Mouse (Mus musculus) 416B (cell line): ENCODE measurements around the gene Cfl1.
A peak's percentile ranks its signal among the peaks of the same experiment; 100 is the strongest.

ENCODE experiments used
- DNase-seq: peaks from one replicate; pipeline ENCODE4 v3.0.0; 2011; ENCODE audit warnings: low read depth

The Cfl1 gene

DNA sequence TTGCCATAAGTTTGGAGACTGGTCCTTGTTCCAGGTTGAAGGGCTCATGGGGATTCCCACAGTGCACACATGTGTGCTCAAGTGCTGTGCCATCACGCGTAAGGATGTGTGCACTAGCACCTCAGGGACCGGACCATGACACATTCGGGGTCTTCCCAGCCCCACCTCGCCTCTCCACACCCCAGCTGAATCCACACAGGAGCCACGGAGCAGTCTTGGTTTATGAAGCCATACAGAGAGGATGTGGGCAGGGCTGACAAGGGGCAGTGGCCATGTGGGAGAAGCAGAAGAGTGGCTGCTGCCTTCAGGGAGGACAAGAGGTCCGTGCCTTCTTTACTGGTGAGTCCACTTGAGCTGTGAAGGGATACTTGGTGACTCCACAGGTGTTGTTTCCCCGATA, 25.2 kb upstream of the Cfl1 start:
- DNase-seq: no peak

DNA sequence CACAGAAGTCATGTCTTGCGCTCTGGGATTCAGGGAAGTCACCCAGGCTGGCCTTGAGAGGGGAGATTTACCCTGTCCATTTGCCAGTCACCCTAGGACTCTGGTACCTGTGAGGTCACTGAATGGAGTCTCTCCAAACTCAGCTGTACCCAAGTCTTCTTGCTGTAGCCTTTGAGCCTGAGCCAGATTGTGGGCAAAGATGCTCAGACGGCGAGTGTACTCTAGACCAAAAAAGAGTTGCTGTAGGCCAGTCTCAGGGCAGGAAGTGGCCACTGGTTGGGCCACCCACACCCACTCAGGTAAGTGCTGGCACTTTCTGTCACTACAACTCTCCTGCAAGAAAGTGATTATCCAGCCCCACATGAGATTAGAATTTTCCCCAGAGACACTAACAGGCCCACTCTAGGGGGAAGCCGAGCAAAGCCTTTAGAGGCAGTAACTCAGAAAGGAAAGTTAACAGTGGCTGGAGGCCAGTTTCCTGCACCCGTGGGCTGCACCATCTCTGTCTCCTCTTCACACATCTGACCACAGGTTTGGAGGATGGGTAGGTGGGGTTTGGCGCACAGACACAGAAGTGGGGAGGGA, 23.2 kb upstream of the Cfl1 start:
- DNase-seq: no peak

DNA sequence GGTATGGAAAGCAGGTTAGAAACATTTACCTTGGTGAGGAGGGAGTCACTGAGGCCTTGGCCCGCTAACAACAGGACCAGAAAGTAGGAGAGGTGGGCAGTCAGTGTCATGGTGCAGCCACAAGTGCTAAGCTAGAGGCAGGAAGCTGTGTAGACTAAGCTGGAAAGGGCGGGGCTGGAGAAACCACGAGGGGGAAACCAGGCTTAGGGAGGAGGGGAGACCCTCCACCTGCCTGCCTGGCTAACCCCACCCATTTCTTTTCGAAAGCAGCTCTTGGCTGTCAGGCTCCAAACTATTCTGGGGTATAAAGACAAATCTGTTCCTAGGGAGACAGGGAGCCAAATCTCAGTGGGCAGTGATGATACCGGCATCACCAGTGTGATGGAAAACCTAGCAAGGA, 21.9 kb upstream of the Cfl1 start, which contains the start of gene Ctsw:
Gene Ctsw (minus strand): TSS at position 134 of the 400 bp plus-strand sequence.
- DNase-seq: peak; percentile 47

DNA sequence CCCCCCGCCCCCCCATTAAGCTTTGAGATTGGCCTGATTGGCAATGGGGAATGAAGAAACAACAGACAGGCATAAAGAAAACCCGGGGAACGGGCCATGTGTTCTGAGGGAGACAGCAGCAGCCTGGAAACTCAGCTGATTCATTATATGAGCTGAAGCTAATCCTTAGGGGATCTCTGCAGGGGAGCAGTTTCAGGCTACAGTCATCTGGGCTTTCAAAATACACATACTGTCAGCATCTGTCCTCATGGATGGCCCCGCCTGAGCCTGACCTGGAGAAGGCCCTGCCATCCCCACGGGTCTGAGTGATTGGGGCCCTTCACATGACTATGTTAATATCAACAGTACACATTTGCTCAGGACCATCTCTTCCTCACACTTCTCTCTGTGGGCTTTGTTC, 18.4 kb upstream of the Cfl1 start:
- DNase-seq: no peak

DNA sequence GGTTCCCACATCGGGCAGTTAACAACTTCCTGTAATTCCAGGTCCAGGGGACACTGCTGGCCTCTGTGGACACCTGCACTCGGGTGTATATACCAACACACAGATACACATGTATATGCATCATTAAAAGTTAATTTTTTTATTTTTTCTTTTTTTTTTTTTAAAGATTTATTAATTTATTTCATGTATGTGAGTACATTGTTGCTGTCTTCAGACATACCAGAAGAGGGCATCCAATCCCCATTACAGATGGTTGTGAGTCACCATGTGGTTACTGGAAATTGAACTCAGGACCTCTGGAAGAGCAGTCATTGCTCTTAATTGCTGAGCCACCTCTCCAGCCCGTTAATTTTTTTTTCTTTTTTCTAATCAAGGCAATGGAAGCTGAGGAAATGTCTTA, 17.4 kb upstream of the Cfl1 start:
- peak; percentile 55 for DNase-seq

DNA sequence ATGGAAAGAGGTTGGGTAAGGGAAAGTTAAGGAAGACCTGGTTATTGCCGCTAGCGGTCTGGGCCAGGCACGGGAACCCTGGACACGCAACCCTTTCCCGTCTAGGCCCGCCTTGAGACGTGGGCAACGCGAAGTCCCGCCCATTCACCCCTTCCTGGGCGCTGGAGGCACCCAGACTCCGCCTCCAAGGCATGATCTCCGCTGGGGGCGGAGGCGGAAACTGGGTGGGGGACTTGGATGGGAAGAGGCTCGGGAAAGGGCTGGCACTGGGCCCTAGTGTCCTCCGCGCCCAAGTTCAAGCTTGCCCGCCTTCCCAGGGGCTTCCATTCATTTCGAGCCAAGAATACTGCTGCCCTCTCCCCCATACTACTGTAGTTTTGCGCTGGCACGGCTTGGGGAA, 16.5 kb upstream of the Cfl1 start, which contains the start of gene Efemp2:
Gene Efemp2 (plus strand): TSS at position 235 of the 400 bp plus-strand sequence.
- no peak for DNase-seq

DNA sequence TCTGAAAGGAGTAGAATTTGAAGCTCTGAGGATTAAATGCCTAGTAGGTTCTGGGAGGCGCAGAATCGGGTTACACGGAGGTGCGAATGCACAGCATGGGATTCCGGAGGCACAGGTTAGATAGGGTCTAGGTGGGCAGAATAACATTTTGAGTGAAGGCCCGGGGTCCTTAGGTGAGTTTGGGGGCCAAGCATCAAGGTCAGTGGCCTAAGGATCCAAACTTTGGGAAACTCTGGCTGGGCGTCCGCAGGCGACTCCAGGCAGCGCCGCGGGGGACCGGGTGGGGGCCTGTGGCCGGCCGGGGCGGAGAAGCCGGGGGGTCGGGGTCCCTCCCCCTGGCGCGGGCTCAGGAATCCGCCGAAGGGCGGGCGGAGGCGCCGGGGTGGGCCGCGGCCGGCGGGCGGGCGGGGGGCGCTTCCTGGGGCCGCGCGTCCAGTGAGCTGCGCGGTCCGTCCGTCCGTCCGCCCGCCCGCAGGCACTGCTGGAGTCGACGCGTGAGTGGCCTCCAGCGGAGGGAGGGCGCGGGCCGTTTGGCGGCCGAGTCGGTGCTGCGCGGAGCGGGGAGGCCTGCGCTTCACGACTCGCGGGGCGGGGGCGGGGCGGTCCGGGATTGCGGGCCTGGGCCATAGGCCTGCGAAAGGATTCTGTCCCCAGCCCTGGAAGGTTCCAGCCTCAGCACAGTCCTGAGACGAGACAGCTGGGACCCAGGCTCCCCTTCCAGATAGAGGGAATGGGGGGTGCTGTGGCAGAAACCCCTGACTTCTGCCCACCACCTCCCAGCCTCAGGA, 15.8 kb upstream of the Cfl1 start:
- no peak for DNase-seq

DNA sequence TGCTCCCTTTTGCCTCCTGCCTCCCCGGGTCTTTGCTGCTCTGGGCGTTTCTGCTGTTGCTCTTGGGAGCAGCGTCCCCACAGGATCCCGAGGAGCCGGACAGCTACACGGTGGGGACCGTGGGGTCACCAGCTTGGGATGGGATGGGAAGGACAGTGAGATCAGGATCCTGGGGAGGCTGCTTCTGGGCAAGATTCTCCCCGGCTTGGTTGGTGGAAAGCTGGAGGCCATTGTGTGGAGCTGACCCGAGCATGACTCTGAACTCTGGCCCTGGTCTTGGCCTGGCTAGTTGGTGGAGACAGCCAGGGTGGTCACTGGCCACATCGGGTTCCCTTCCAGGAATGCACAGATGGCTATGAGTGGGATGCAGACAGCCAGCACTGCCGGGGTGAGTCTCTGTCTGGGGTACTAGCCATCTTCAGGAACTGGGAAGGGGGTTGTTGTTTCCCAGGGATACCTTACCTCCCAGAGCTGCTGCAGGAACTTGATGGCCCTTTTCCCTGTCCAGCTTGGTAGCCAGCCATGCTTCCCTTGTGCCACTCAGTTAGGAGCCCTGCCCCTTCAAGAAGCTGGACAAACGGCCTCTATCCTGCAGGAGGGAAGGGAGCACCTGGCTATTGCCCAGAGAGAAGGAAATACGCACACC, 15.1 kb upstream of the Cfl1 start:
- no peak for DNase-seq

DNA sequence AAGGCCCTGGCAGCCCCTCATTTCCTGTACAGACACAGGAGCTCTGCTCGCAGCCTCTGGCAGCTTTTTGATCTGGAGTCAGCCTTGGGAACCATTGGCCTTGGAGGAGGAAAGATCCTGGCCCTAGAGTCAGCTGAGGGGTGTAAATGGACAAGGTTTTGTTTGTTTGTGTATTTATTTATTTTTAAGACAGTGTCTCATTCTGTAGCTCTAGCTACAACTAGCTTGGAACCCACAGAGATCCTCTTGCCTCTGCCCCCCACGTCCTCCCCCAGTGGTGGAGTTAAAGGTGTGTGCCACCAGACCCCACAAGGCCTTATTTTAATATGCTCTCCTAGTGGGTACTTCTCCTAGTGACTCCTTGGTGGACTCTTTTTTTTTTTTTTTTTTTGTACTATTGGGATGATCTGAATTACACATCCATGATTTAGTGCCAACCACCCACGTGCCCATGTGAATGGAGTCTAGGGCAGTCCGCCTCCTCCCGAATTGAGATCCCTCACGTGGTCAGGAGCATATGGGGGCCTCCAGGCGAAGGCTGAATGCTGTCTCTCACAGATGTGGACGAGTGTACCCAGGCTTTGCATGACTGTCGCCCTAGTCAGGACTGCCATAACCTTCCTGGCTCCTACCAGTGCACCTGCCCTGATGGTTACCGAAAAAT, 13.1 kb upstream of the Cfl1 start:
- no peak for DNase-seq

DNA sequence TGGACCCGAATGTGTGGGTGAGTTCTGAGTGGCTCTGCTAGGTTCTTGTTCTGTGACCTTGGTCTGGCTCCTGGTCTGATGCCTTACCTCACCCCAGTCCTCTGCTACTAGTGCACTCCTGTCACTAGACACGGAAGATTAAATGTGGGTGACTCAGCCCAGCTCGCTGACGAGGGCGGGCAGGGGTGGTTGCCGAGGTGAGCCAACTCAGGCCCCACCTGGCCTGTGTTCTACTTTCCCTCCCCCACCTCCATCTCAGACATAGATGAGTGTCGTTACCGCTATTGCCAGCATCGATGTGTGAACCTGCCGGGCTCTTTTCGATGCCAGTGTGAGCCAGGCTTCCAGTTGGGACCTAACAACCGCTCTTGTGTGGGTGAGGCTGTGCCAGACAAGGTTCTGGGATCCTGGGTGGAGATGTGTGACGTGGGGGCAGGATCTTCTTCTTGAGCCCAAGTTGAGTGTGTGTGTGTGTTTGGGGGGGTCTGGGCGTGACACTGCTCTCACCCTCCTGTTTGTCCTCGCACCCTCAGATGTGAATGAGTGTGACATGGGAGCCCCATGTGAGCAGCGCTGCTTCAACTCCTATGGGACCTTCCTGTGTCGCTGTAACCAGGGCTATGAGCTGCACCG, 12.5 kb upstream of the Cfl1 start:
- no peak for DNase-seq

DNA sequence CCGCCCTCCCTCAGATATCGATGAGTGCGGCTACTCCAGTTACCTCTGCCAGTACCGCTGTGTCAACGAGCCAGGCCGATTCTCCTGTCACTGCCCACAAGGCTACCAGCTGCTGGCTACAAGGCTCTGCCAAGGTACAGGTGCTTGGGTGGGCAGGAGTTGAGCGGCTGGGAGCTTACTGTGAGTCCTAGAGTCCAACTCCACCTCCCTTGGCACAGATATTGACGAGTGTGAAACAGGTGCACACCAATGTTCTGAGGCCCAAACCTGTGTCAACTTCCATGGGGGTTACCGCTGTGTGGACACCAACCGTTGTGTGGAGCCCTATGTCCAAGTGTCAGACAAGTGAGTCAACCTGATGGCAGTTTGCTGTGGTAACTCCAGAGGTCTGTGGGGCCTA, 10.2 kb upstream of the Cfl1 start:
- no peak for DNase-seq

DNA sequence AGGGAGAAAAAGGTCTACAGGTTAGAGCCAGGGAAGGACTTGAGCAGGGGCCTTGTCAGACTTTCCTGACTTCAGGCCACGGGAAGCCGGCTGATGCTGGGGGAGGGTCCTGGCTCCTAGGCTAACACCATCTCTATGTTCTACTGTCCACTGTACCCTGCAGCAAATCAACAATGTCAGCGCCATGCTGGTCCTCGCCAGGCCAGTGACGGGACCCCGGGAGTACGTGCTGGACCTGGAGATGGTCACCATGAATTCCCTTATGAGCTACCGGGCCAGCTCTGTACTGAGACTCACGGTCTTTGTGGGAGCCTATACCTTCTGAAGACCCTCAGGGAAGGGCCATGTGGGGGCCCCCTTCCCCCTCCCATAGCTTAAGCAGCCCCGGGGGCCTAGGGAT, 8.9 kb upstream of the Cfl1 start:
- no peak for DNase-seq

DNA sequence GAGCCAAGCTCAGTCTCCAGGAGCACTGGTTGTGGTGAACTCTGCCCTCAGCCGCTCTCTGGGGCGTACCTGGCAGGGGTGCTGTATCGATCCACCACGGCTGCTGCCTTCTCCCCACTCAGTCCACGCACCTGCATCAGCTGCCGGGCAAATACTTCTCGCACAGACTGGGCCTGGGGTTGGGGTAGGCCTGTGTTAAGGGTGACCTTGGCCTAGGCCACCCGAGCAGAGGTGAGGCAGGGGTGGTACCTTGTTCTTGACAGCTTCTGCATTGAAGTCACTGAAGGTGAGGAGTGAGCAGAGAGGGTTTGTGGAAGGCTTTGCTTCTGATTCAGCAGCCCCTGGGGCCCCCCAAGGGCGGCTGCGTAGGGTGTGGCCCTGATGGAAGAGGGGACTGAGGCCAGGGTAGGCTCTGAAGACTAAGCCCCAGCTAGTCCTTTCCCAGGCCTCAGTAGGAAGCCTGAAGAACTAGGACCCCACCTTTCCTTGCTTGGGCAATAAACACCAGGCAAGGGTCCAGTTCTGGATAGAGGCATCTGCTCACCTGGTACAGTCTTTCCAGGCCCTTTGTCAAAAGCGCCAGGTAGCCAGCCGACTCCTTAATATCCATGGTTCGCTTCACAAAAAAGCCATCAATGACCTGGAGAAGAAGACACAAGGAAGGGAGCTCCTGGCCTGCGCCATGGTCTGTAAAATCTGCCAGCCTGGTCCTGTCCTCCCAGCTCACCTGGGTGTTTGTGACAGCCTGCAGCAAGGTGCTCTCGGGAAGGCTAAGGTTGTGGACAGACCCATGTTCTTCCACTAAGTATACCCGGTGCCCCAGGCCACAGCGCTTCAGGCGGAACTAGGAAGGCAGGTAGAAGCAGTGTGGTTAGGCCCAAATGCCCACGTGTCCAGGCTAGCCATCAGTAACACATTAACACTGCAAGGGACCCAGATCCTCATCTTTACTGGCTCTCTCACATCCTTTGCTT, 6.6 kb upstream of the Cfl1 start:
- DNase-seq: no peak

DNA sequence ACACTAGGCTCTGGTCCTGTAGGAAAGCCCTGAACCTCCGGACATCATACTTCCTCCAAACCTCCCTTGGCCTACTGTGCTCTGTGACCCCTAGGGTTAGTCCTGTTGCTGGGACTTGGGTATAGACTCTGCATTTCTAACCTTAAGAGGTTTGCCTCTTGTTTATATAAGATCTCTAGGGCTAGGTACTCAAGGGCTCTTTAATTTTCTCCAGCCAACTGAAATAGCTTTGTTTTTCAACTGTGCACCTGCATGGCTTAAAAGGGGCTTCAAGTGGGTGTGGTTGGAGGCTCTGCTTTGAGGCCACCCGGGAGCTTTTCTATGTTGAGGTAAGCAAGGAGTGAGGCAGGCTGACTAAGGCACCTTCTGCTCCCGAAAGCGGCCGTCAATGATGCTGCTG, 5.8 kb upstream of the Cfl1 start:
- DNase-seq: no peak

DNA sequence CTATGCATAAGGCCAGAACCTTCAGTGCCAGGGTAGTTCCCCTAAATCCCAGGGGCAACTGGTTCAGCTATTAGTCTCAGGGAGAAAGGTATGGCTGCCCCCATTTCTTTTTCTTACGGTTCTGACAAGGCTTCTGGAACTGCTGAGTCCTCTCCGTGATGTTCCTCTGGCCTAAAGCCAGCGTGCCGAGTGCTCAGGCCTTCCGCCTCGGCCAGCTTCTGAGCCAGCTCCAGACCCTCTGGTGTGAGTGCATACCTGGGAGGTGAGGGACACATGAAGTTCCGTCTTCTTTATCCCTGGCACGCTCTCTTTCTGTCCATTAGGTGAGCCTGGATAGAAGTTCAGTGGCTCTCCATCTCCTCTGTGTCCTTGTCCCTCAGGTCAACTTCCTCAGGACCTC, 4.9 kb upstream of the Cfl1 start:
- DNase-seq: no peak

DNA sequence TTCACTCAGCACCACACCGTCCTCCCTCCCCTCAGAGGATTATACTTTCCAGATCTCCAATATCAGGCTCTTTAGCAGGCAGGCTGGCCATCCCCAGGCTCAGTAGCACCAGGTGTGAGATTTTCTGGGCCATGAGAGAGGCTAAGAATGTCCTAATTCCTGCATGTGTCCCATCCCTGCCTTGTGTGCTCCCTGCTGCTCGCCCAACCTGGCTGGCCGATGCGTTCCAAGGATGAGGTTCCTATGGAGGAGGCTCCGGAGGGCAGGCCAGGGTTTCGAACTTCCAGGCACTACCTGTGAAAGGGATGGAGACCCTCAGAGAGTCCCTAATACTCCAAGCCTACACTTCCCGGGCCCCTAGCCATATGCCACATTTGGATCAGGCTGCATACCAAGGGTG, 4.4 kb upstream of the Cfl1 start:
- no peak for DNase-seq

DNA sequence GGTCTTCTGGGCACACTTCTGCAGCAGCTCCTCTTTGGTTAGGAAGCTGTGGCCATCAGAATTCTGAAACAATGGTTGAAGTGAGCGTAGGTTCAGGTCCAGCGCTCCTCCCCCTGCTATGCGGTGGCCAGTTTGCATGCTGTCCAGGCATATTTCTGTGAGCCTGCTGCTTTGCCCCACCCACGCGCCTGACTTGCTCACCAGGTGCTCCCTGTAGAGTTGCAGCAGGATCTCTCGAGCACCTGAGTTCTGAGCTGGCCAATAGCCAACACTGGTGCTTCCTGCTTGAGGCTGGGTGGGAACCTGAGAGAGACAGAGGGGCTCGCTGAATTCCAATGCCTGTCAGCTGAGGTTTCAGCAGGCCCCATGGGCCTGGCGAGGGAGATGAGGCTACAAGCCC, 4.0 kb upstream of the Cfl1 start:
- DNase-seq: no peak

DNA sequence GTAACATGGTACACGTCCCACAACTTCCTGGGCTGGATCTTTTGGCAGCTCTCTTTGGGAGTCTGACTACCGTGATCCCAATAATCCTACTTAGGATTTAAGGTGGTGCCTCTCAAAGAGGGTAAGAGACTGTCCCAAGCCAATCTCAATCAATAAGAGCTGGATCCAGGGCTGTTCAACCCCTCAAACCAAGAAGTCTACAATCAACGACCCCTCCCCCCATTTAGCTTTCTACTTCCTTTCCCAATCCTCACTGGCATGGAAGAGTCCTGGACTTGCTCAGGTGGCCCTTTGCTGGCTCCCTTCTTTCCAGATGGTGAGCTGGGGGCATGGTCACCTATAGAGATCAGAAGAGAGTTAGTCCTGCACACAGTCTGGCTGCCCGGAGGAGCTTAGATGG, 3.5 kb upstream of the Cfl1 start:
- no peak for DNase-seq

DNA sequence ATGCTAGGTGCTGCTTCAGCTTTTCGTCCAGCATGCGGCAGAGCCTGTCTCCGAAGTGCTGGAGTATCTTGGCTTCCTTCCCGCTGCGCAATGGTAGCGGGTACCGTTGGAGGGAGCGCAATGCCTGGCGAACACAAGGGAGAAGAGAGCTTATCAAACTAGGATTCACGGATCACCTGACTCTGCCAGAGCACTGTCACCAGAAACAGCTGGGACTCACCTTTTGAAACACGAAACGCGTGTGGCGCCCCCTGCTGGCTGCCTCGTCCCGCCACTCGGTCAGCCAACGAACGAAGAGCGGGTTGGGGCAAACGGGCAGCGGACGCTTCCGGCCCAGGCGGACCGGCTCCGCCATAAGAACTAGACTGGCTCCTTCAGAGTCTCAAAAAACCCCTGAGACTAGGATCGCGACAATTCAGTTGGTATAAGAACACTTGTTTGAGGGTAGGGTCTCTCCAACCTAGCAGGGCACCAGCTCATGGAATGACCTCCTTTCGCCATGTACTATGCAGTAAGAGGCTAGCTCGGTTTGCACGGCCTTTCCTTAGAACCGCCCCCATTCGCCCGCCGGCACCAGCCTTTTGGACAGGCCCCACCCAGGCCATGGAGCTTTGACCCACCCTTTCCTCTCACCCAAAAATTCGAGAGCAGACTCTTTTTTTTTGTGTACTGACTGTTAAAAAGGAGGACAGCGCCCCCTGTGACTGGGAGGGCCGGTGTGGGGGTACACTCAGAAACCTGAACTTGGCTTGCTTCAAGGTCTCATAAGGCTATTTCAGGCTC, 2.3 kb upstream of the Cfl1 start, which contains the start of gene Mus81:
Gene Mus81 (minus strand): TSS at position 635 of the 783 bp plus-strand sequence.
- DNase-seq: peak; percentile 99

DNA sequence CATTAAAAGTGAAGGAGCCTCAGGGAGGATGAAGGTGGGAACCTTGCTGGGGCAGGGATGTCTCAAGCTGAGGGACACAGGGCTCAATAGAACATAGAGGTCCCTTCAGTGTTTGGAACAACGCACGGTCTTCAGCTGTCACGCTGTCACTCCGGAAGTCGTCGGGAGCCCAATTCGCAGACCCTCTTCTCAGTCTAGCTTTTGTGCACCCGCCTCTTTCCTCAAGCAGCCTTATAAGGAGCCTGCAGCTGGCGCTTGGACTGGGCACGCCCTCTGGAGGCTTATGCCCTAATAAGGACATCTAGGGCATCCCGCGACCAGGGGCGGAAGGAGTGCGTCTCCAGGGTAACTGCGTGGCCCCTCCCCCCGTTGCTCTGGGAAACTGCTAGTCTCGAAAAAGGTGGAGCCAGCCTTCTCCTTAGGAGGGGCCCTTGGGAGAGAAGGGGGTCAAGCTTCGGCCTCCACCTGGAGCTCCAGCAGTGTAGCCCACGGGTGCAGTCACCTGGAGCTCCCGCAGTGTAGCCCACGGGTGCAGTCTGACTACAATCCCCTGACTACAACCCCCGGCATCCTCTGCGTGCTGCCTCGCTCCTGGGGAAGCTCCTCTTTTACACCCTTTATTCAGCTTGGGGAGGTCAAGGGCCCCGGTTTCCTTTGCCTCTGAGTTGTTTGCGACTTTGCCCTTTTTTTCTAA, 1.2 kb upstream of the Cfl1 start:
- peak; percentile 99 for DNase-seq
